Mouse (Mus musculus): ENCODE data around the gene Kcnab3. TPM values are rescaled to one million over a fixed set of nuclear protein-coding genes. Genes with fewer than 3 reads are reported as not detected.

The Kcnab3 gene
- polyA plus RNA-seq, 1 experiment from 2014 or later, result 4.7 TPM

Other genes starting within 250 kb of the Kcnab3 start
- gene Vamp2, start 237.8 kb upstream of the Kcnab3 start, polyA plus RNA-seq (2014; fragmentation: Nextera tagmentation; extraction: Ambion mirVana), result 324 and 368 TPM in 2 replicates
- gene Per1, start 231.0 kb upstream of the Kcnab3 start, polyA plus RNA-seq (2014; fragmentation: Nextera tagmentation; extraction: Ambion mirVana), result 9.6 and 10.1 TPM in 2 replicates
- gene Hes7, start 205.9 kb upstream of the Kcnab3 start, polyA plus RNA-seq (2014; fragmentation: Nextera tagmentation; extraction: Ambion mirVana), result 0.43 and 0.52 TPM in 2 replicates
- gene 9130213A22Rik, start 203.7 kb upstream of the Kcnab3 start, polyA plus RNA-seq (2014; fragmentation: Nextera tagmentation; extraction: Ambion mirVana), result 0.39 and 0.56 TPM in 2 replicates
- gene Aloxe3, start 200.4 kb upstream of the Kcnab3 start, polyA plus RNA-seq (2014; fragmentation: Nextera tagmentation; extraction: Ambion mirVana), result 4.3 and 4.9 TPM in 2 replicates
- 0.59 and 0.60 TPM in 2 replicates for gene Alox12b, start 169.3 kb upstream of the Kcnab3 start, polyA plus RNA-seq (2014; fragmentation: Nextera tagmentation; extraction: Ambion mirVana)
- 0.25 and 0.30 TPM in 2 replicates for gene Alox8, start 128.4 kb upstream of the Kcnab3 start, polyA plus RNA-seq (2014; fragmentation: Nextera tagmentation; extraction: Ambion mirVana)
- 0.29 and 0.34 TPM in 2 replicates for gene Gucy2e, start 89.2 kb upstream of the Kcnab3 start, polyA plus RNA-seq (2014; fragmentation: Nextera tagmentation; extraction: Ambion mirVana)
- 11.0 and 12.3 TPM in 2 replicates for gene Cntrob, start 2.5 kb upstream of the Kcnab3 start, polyA plus RNA-seq (2014; fragmentation: Nextera tagmentation; extraction: Ambion mirVana)
- gene Trappc1, start 2.3 kb upstream of the Kcnab3 start, polyA plus RNA-seq (2014; fragmentation: Nextera tagmentation; extraction: Ambion mirVana), result 176 and 197 TPM in 2 replicates
- gene Rnf227, start 14.2 kb downstream of the Kcnab3 start, polyA plus RNA-seq (2014; fragmentation: Nextera tagmentation; extraction: Ambion mirVana), result 224 and 231 TPM in 2 replicates
- gene Chd3, start 43.1 kb downstream of the Kcnab3 start, polyA plus RNA-seq (2014; fragmentation: Nextera tagmentation; extraction: Ambion mirVana), result 67.5 and 76.6 TPM in 2 replicates
- 117 and 130 TPM in 2 replicates for gene Naa38, start 69.2 kb downstream of the Kcnab3 start, polyA plus RNA-seq (2014; fragmentation: Nextera tagmentation; extraction: Ambion mirVana)
- 23.9 and 26.7 TPM in 2 replicates for gene Cyb5d1, start 69.4 kb downstream of the Kcnab3 start, polyA plus RNA-seq (2014; fragmentation: Nextera tagmentation; extraction: Ambion mirVana)
- 5.4 and 7.7 TPM in 2 replicates for gene Tmem88, start 72.0 kb downstream of the Kcnab3 start, polyA plus RNA-seq (2014; fragmentation: Nextera tagmentation; extraction: Ambion mirVana)
- gene Kdm6b, start 87.4 kb downstream of the Kcnab3 start, polyA plus RNA-seq (2014; fragmentation: Nextera tagmentation; extraction: Ambion mirVana), result 26.8 and 33.0 TPM in 2 replicates
- 4.8 and 4.9 TPM in 2 replicates for gene Dnah2, start 222.9 kb downstream of the Kcnab3 start, polyA plus RNA-seq (2014; fragmentation: Nextera tagmentation; extraction: Ambion mirVana)
- 39.9 and 40.8 TPM in 2 replicates for gene Efnb3, start 233.9 kb downstream of the Kcnab3 start, polyA plus RNA-seq (2014; fragmentation: Nextera tagmentation; extraction: Ambion mirVana)

Measured in hindbrain, embryonic 14.5 days (tissue).